8 mouse cellular contexts compared by ENCODE assay signal in the genomic region with DNA sequence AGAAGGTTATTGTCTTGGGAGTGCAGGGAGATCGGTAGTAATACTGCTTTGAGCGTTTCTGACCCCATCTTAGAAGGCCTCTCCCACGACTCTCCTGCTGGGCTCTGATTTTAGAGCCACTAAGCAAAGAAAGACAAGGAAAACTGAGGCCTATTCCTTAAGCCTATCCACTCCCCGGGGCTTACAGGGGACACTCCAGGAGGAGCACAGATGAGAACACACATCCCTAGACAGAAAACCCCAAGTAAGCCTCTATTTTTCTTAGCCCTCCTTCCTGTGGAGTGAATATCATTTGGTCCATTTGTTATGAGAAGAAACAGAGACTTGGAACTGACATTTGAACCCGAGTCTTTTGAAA.
DNase-seq lines count a peak whose midpoint lies in the region; ATAC-seq and TF ChIP-seq lines count a peak whose summit lies in the region.

No protein-coding gene starts in this region.

- no peaks in the 10 kb centered on the region for H3K27me3 ChIP-seq in spleen, adult 2 months (ENCODE audit: control insufficient read depth, insufficient read depth, low read length)
- H3K27me3 ChIP-seq in limb, embryonic 14.5 days (ENCODE audit: control insufficient read depth, insufficient read depth, low read length): no peaks in the 10 kb centered on the region
- no peaks in the 10 kb centered on the region for H3K27me3 ChIP-seq in stomach, embryonic 14.5 days (ENCODE audit: control insufficient read depth, insufficient read depth, low read length)

- no peaks in the 10 kb centered on the region for H3K36me3 ChIP-seq in spleen, adult 2 months (ENCODE audit: control insufficient read depth, insufficient read depth, low read length)
- H3K36me3 ChIP-seq in limb, embryonic 14.5 days (ENCODE audit: control insufficient read depth, insufficient read depth, low read length): no peaks in the 10 kb centered on the region
- no peaks in the 10 kb centered on the region for H3K36me3 ChIP-seq in stomach, embryonic 14.5 days (ENCODE audit: control insufficient read depth, insufficient read depth, low read length)

- intact Hi-C loops in gastrocnemius, adult 2 months (cut with DNase I): loop anchor here (2.0 to 10.0 kb wide), 3 partner anchors 162 to 346 kb away; no protein-coding TSS in a partner anchor

- peak overlapping the region; percentile 56 for H3K4me2 ChIP-seq in limb, embryonic 14.5 days (replicated peaks; ENCODE audit: low read depth, low read length, severe bottlenecking)
- H3K4me2 ChIP-seq in stomach, embryonic 14.5 days (replicated peaks; ENCODE audit: low read depth, low read length): peak overlapping the region; percentile 62

- no peaks in the 10 kb centered on the region for H3K4me1 ChIP-seq in spleen, adult 2 months (ENCODE audit: control insufficient read depth, insufficient read depth, insufficient read length)
- peaks cover 14% of the 10 kb centered on the region for H3K4me1 ChIP-seq in limb, embryonic 14.5 days (ENCODE audit: control insufficient read depth, insufficient read depth, low read length)
- H3K4me1 ChIP-seq in stomach, embryonic 14.5 days (ENCODE audit: control insufficient read depth, insufficient read depth, low read length): peaks cover 13% of the 10 kb centered on the region; the same call in 1 of the 2 replicates

- WGBS in spleen, adult 2 months: 34% methylated on average over 5 of the region's 5 CpGs
- WGBS in limb, embryonic 14.5 days: 4% methylated on average over 5 of the region's 5 CpGs
- 10% methylated on average over 5 of the region's 5 CpGs for WGBS in stomach, embryonic 14.5 days

- DNase-seq in gastrocnemius, adult 2 months: no peak
- no peak for DNase-seq in gastrocnemius, postnatal 25 days
- no peak for DNase-seq in spleen, adult 2 months (ENCODE audit: low read depth in 1 of 2, low spot score in 2 of 2)
- DNase-seq in spleen, postnatal 14 days (ENCODE audit: low spot score in 2 of 2): no peak
- DNase-seq in limb, embryonic 14.5 days (ENCODE audit: low spot score): no peak
- DNase-seq in cerebellum, postnatal 10 days: no peak
- DNase-seq in MN1 (ENCODE audit: low spot score): no peak

- TF ChIP-seq CTCF in gastrocnemius, adult 2 months (IDR thresholded peaks at IDR 0.05): no peak
- TF ChIP-seq CTCF in spleen, adult 2 months (IDR thresholded peaks at IDR 0.05; ENCODE audit: extremely low read depth, insufficient read depth, insufficient read length, insufficient replicate concordance): no peak

- peak overlapping the region; percentile 88 for H3K27ac ChIP-seq in gastrocnemius, adult 2 months
- H3K27ac ChIP-seq in spleen, adult 2 months (ENCODE audit: insufficient read depth, low read length): peak overlapping the region; percentile 26; the same call in 1 of the 2 replicates
- H3K27ac ChIP-seq in limb, embryonic 14.5 days (replicated peaks; ENCODE audit: low read depth, low read length): peak overlapping the region; percentile 94
- peak overlapping the region; percentile 90 for H3K27ac ChIP-seq in stomach, embryonic 14.5 days (ENCODE audit: low read length)

- H3K4me3 ChIP-seq in gastrocnemius, adult 2 months: peak overlapping the region; percentile 77
- H3K4me3 ChIP-seq in spleen, adult 2 months (ENCODE audit: extremely low read depth, insufficient read depth, insufficient read length): peak overlapping the region; percentile 63
- peak overlapping the region; percentile 40 for H3K4me3 ChIP-seq in limb, embryonic 14.5 days (replicated peaks; ENCODE audit: low read length)
- peak overlapping the region; percentile 35 for H3K4me3 ChIP-seq in stomach, embryonic 14.5 days (ENCODE audit: low read depth, low read length)

- TF ChIP-seq POLR2A in spleen, adult 2 months (IDR thresholded peaks at IDR 0.05; ENCODE audit: low read depth, low read length): no peak
- TF ChIP-seq POLR2A in limb, embryonic 14.5 days (IDR thresholded peaks at IDR 0.05; ENCODE audit: borderline replicate concordance, extremely low read depth, insufficient read depth, insufficient read length): no peak

- ATAC-seq in limb, embryonic 14.5 days (ENCODE audit: low FRiP score, low read depth): no peak
- ATAC-seq in stomach, embryonic 14.5 days (ENCODE audit: insufficient number of reproducible peaks, insufficient read depth, low FRiP score, low read depth): no peak

- H3K9ac ChIP-seq in limb, embryonic 14.5 days (ENCODE audit: low read depth, low read length, severe bottlenecking): peak overlapping the region; percentile 65
- peak overlapping the region; percentile 41 for H3K9ac ChIP-seq in stomach, embryonic 14.5 days (replicated peaks; ENCODE audit: low read depth, low read length)

- no peaks in the 10 kb centered on the region for H3K9me3 ChIP-seq in limb, embryonic 14.5 days (ENCODE audit: control insufficient read depth, low read length)
- no peaks in the 10 kb centered on the region for H3K9me3 ChIP-seq in stomach, embryonic 14.5 days (ENCODE audit: control insufficient read depth, low read depth, low read length)

Comparison
In these comparisons a context has a peak if more than half of its experiments do, and no peak if none do; other contexts are left out.
1. H3K27ac ChIP-seq: peak in every context shown above with its lines; median percentile 94 in limb, embryonic 14.5 days; 90 in stomach, embryonic 14.5 days; 88 in gastrocnemius, adult 2 months; 26 in spleen, adult 2 months.